Mouse (Mus musculus) hindbrain, embryonic 14.5 days (tissue): ENCODE data around the gene 1110004F10Rik. TPM values are rescaled to one million over a fixed set of nuclear protein-coding genes. Genes with fewer than 3 reads are reported as not detected.
"Not testable (repeated sequence)": the region's sequence is repeated elsewhere in the genome, so short reads cannot be mapped to it uniquely, and the experiment has no call there.

Source experiments
- ATAC-seq: fragments of 200-750 bp; cut with Nextera tagmentation; 2 replicates; pipeline ENCODE4 v1.8.0; 2017; ENCODE audit warnings: moderate number of reproducible peaks, mild to moderate bottlenecking, moderate TSS enrichment, moderate library complexity; ENCODE audit not compliant: low FRiP score
- DNase-seq: peaks from one replicate; pipeline ENCODE4 v3.0.0-alpha.2; 2015; ENCODE audit warnings: low spot score
- H3K27ac ChIP-seq: fragments of 300-500 bp; sonication (generic); 2 replicates; pipeline ENCODE4 v1.5.1; 2014; ENCODE audit warnings: mild to moderate bottlenecking, moderate library complexity
- H3K27me3 ChIP-seq: fragments of 300-500 bp; sonication (generic); 2 replicates; pipeline ENCODE4 v1.6.1; 2014; ENCODE audit warnings: mild to moderate bottlenecking, low read length, mixed read lengths; ENCODE audit not compliant: control insufficient read depth, insufficient read depth
- H3K36me3 ChIP-seq: fragments of 300-500 bp; sonication (generic); replicated peaks from 2 replicates; pipeline ENCODE4 v1.6.1; 2014; ENCODE audit not compliant: control insufficient read depth, insufficient read depth
- H3K4me1 ChIP-seq: fragments of 300-500 bp; sonication (generic); replicated peaks from 2 replicates; pipeline ENCODE4 v1.6.1; 2014; ENCODE audit warnings: antibody characterized with exemption, low read length, mixed read lengths; ENCODE audit not compliant: control insufficient read depth, insufficient read depth
- H3K4me2 ChIP-seq: fragments of 300-500 bp; sonication (generic); replicated peaks from 2 replicates; pipeline ENCODE4 v1.6.1; 2014; ENCODE audit warnings: mild to moderate bottlenecking, moderate library complexity
- H3K4me3 ChIP-seq: fragments of 300-500 bp; sonication (generic); replicated peaks from 2 replicates; pipeline ENCODE4 v1.5.1; 2014; ENCODE audit warnings: mild to moderate bottlenecking, low read length
- H3K9ac ChIP-seq: fragments of 300-500 bp; sonication (generic); 2 replicates; pipeline ENCODE4 v1.6.1; 2014
- H3K9me3 ChIP-seq: fragments of 300-500 bp; sonication (generic); 2 replicates; pipeline ENCODE4 v1.6.1; 2016; ENCODE audit warnings: low read length; ENCODE audit not compliant: control insufficient read depth
- WGBS: fragments of 180-500 bp; shearing (Covaris S2); extraction: QIAGEN DNeasy Blood & Tissue Kit; methylation state at CpG from one replicate; pipeline ENCODE4 v1.1.7; 2014; 5-methylcytosine and 5-hydroxymethylcytosine counted together
- polyA plus RNA-seq: library from polyadenylated mRNA; unstranded; fragments of >200 nt; fragmentation: Nextera tagmentation; extraction: Ambion mirVana; gene quantifications from 2 replicates; pipeline ENCODE4 v1.2.1, GENCODE M21; 2014

The 1110004F10Rik gene
- polyA plus RNA-seq, 1 experiment from 2014 or later: 316 TPM

GRCm38 (mm10) chr7:116084366-116084765 is 45.2 kb downstream of the 1110004F10Rik start, which contains the start of gene Gm4353:
Gene Gm4353 (minus strand): TSS chr7:116084635.
- H3K36me3 ChIP-seq, H3K4me1 ChIP-seq, H3K27me3 ChIP-seq, H3K9me3 ChIP-seq, ATAC-seq, H3K4me2 ChIP-seq, H3K9ac ChIP-seq, H3K27ac ChIP-seq, DNase-seq, H3K4me3 ChIP-seq: not testable (repeated sequence)
- WGBS: 96% methylated on average over 11 of the region's 11 CpGs

- WGBS: under 1% methylated on average over 38 of the region's 38 CpGs
- peaks cover 26% of the 10 kb centered on the region for H3K4me1 ChIP-seq
- H3K4me2 ChIP-seq: peak overlapping the region; percentile 91
- H3K9ac ChIP-seq: peak overlapping the region; percentile 85
- DNase-seq: peak; percentile 98
- peak overlapping the region; percentile 98 for H3K27ac ChIP-seq
- no peaks in the 10 kb centered on the region for H3K36me3 ChIP-seq
- no peaks in the 10 kb centered on the region for H3K9me3 ChIP-seq
- peak overlapping the region; percentile 64 for H3K4me3 ChIP-seq
- ATAC-seq: peak; percentile 100
- no peaks in the 10 kb centered on the region for H3K27me3 ChIP-seq
Observed at GRCm38 (mm10) chr7:116092710-116093465, 53.7 kb downstream of the 1110004F10Rik start.

GRCm38 (mm10) chr7:116093466-116093850 is 54.3 kb downstream of the 1110004F10Rik start:
- Histone ChIP-seq H3K9ac (peak overlapping the region; percentile 85), H3K4me1 (peaks cover 26% of the 10 kb centered on the region), H3K27me3 (no peaks in the 10 kb centered on the region), H3K27ac (peak overlapping the region; percentile 98), H3K9me3 (no peaks in the 10 kb centered on the region), H3K4me2 (peak overlapping the region; percentile 91), H3K36me3 (no peaks in the 10 kb centered on the region), H3K4me3 (peak overlapping the region; percentile 64)
- WGBS: under 1% methylated on average over 19 of the region's 19 CpGs
- DNase-seq (peak; percentile 63), ATAC-seq (peak; percentile 84)

- Histone ChIP-seq H3K9ac (no peak overlapping the region), H3K4me2 (no peak overlapping the region), H3K27me3 (no peaks in the 10 kb centered on the region), H3K4me1 (peaks cover 16% of the 10 kb centered on the region), H3K27ac (no peak overlapping the region), H3K36me3 (peaks cover 43% of the 10 kb centered on the region), H3K9me3 (no peaks in the 10 kb centered on the region), H3K4me3 (no peak overlapping the region)
- WGBS: 84% methylated on average over 7 of the region's 7 CpGs
- ATAC-seq (no peak), DNase-seq (no peak)
Observed at GRCm38 (mm10) chr7:116099952-116100528, 60.8 kb downstream of the 1110004F10Rik start.

GRCm38 (mm10) chr7:116103091-116103490 is 63.9 kb downstream of the 1110004F10Rik start:
- Histone ChIP-seq H3K27me3 (no peaks in the 10 kb centered on the region), H3K9ac (no peak overlapping the region), H3K4me3 (no peak overlapping the region), H3K4me2 (no peak overlapping the region), H3K9me3 (no peaks in the 10 kb centered on the region), H3K36me3 (peaks cover 67% of the 10 kb centered on the region), H3K27ac (no peak overlapping the region), H3K4me1 (peaks cover 5% of the 10 kb centered on the region; the same call in 1 of the 2 replicates)
- ATAC-seq (no peak), DNase-seq (no peak)
- 97% methylated on average over 9 of the region's 9 CpGs for WGBS

- H3K4me3 ChIP-seq: no peak overlapping the region
- no peak overlapping the region for H3K4me2 ChIP-seq
- H3K4me1 ChIP-seq: no peaks in the 10 kb centered on the region
- H3K27ac ChIP-seq: no peak overlapping the region
- 64% methylated on average over 3 of the region's 3 CpGs for WGBS
- DNase-seq (no peak), ATAC-seq (no peak)
- no peaks in the 10 kb centered on the region for H3K9me3 ChIP-seq
- H3K36me3 ChIP-seq: peaks cover 18% of the 10 kb centered on the region
- no peaks in the 10 kb centered on the region for H3K27me3 ChIP-seq
- H3K9ac ChIP-seq: no peak overlapping the region
Observed at GRCm38 (mm10) chr7:116110661-116111060, 71.5 kb downstream of the 1110004F10Rik start.

- H3K4me2 ChIP-seq: no peak overlapping the region
- WGBS: 85% methylated on average over 6 of the region's 6 CpGs
Observed at GRCm38 (mm10) chr7:116111546-116111945, 72.3 kb downstream of the 1110004F10Rik start.

GRCm38 (mm10) chr7:116115216-116115930 is 76.2 kb downstream of the 1110004F10Rik start:
- Histone ChIP-seq H3K4me2 (no peak overlapping the region), H3K4me3 (no peak overlapping the region), H3K27me3 (no peaks in the 10 kb centered on the region), H3K4me1 (no peaks in the 10 kb centered on the region), H3K36me3 (no peaks in the 10 kb centered on the region), H3K9me3 (no peaks in the 10 kb centered on the region), H3K9ac (no peak overlapping the region), H3K27ac (no peak overlapping the region)
- ATAC-seq (no peak), DNase-seq (no peak)
- WGBS: 81% methylated on average over 12 of the region's 12 CpGs

More at GRCm38 (mm10) chr7:116111546-116111945, 72.3 kb downstream of the 1110004F10Rik start:
- DNase-seq: no peak
- Histone ChIP-seq H3K4me1 (no peaks in the 10 kb centered on the region), H3K9me3 (no peaks in the 10 kb centered on the region), H3K27me3 (no peaks in the 10 kb centered on the region), H3K9ac (no peak overlapping the region), H3K27ac (no peak overlapping the region), H3K4me3 (no peak overlapping the region), H3K36me3 (peaks cover 9% of the 10 kb centered on the region; the same call in 1 of the 2 replicates)
- no peak for ATAC-seq

- H3K4me2 ChIP-seq: no peak overlapping the region
- H3K9ac ChIP-seq: no peak overlapping the region
- no peak overlapping the region for H3K27ac ChIP-seq
- H3K9me3 ChIP-seq: no peaks in the 10 kb centered on the region
- H3K4me3 ChIP-seq: no peak overlapping the region
- DNase-seq (no peak), ATAC-seq (no peak)
- no peaks in the 10 kb centered on the region for H3K27me3 ChIP-seq
- 68% methylated on average over 2 of the region's 2 CpGs for WGBS
- H3K4me1 ChIP-seq: no peaks in the 10 kb centered on the region
- no peaks in the 10 kb centered on the region for H3K36me3 ChIP-seq
Observed at GRCm38 (mm10) chr7:116115991-116116390, 76.8 kb downstream of the 1110004F10Rik start.
